Mouse (Mus musculus) midbrain, embryonic 15.5 days (tissue): Measurements from ENCODE around the gene Sall2. TPM values are rescaled to one million over a fixed set of nuclear protein-coding genes. Genes with fewer than 3 reads are reported as not detected.
"Not testable (repeated sequence)": the region's sequence is repeated elsewhere in the genome, so short reads cannot be mapped to it uniquely, and the experiment has no call there.

Experiments used
- ATAC-seq: fragments of 200-750 bp; cut with Nextera tagmentation; replicated peaks from 2 replicates; pipeline ENCODE4 v1.8.0; 2017; ENCODE audit warnings: moderate TSS enrichment
- H3K27ac ChIP-seq: fragments of 300-500 bp; sonication (generic); 2 replicates; pipeline ENCODE4 v1.5.1; 2015; ENCODE audit warnings: mild to moderate bottlenecking, inconsistent platforms
- H3K27me3 ChIP-seq: fragments of 300-500 bp; sonication (generic); replicated peaks from 2 replicates; pipeline ENCODE4 v1.6.1; 2015; ENCODE audit warnings: inconsistent platforms
- H3K36me3 ChIP-seq: fragments of 300-500 bp; sonication (generic); replicated peaks from 2 replicates; pipeline ENCODE4 v1.6.1; 2015; ENCODE audit warnings: inconsistent platforms
- H3K4me1 ChIP-seq: fragments of 300-500 bp; sonication (generic); 2 replicates; pipeline ENCODE4 v1.6.1; 2015; ENCODE audit warnings: inconsistent platforms
- H3K4me2 ChIP-seq: fragments of 300-500 bp; sonication (generic); 2 replicates; pipeline ENCODE4 v1.6.1; 2015; ENCODE audit warnings: inconsistent platforms, mild to moderate bottlenecking, moderate library complexity
- H3K4me3 ChIP-seq: fragments of 300-500 bp; sonication (generic); 2 replicates; pipeline ENCODE4 v1.5.1; 2015; ENCODE audit warnings: mild to moderate bottlenecking, inconsistent platforms
- H3K9ac ChIP-seq: fragments of 300-500 bp; sonication (generic); 2 replicates; pipeline ENCODE4 v1.6.1; 2015; ENCODE audit warnings: mild to moderate bottlenecking, inconsistent platforms
- H3K9me3 ChIP-seq: fragments of 300-500 bp; sonication (generic); 2 replicates; pipeline ENCODE4 v1.6.1; 2016; ENCODE audit warnings: inconsistent platforms
- WGBS: fragments of 180-500 bp; shearing (Covaris S2); methylation state at CpG from one replicate; pipeline ENCODE4 v1.1.7; 2015; ENCODE audit warnings: mixed read lengths; 5-methylcytosine and 5-hydroxymethylcytosine counted together
- polyA plus RNA-seq: library from polyadenylated mRNA; unstranded; fragments of >200 nt; fragmentation: Nextera tagmentation; extraction: Ambion mirVana; gene quantifications from 2 replicates; pipeline ENCODE4 v1.2.1, GENCODE M21; 2015

Sall2 gene
- polyA plus RNA-seq, 1 experiment from 2014 or later = 49.7 TPM

- Histone ChIP-seq H3K4me3 (peak overlapping the region; percentile 87), H3K27ac (peak overlapping the region; percentile 96), H3K27me3 (no peaks in the 10 kb centered on the region), H3K36me3 (peaks cover 16% of the 10 kb centered on the region), H3K9ac (peak overlapping the region; percentile 96), H3K4me2 (peak overlapping the region; percentile 78), H3K4me1 (peaks cover 53% of the 10 kb centered on the region), H3K9me3 (no peaks in the 10 kb centered on the region)
- ATAC-seq = peak; percentile 88
- WGBS = 0% methylated on average over 31 of the region's 41 CpGs
These were observed 12.6 kb downstream of the Sall2 start for GRCm38 (mm10) chr14:52315792-52316440.

- Histone ChIP-seq H3K4me1 (peaks cover 57% of the 10 kb centered on the region), H3K4me2 (peak overlapping the region; percentile 78), H3K4me3 (peak overlapping the region; percentile 87), H3K9me3 (no peaks in the 10 kb centered on the region), H3K9ac (peak overlapping the region; percentile 96), H3K36me3 (peaks cover 16% of the 10 kb centered on the region), H3K27me3 (no peaks in the 10 kb centered on the region), H3K27ac (peak overlapping the region; percentile 96)
- 10% methylated on average over 17 of the region's 17 CpGs for WGBS
- peak; percentile 19 for ATAC-seq
These were observed 13.2 kb downstream of the Sall2 start for GRCm38 (mm10) chr14:52315283-52315780.

GRCm38 (mm10) chr14:52314808-52315150 is 13.8 kb downstream of the Sall2 start:
- H3K27ac ChIP-seq = 0 out of 2 replicates have a peak overlapping the region, but pooled peaks have one; percentile 96
- H3K27me3 ChIP-seq = no peaks in the 10 kb centered on the region
- peak overlapping the region; percentile 78 for H3K4me2 ChIP-seq
- peaks cover 57% of the 10 kb centered on the region for H3K4me1 ChIP-seq
- H3K4me3 ChIP-seq = peak overlapping the region; percentile 87
- 36% methylated on average over 8 of the region's 8 CpGs for WGBS
- ATAC-seq = no peak
- peaks cover 16% of the 10 kb centered on the region for H3K36me3 ChIP-seq
- H3K9me3 ChIP-seq = no peaks in the 10 kb centered on the region
- H3K9ac ChIP-seq = peak overlapping the region; percentile 96

GRCm38 (mm10) chr14:52313931-52314807 is 14.4 kb downstream of the Sall2 start:
- 0 out of 2 replicates have a peak overlapping the region, but pooled peaks have one; percentile 96 for H3K9ac ChIP-seq
- H3K9me3 ChIP-seq = no peaks in the 10 kb centered on the region
- H3K27me3 ChIP-seq = no peaks in the 10 kb centered on the region
- H3K4me2 ChIP-seq = peak overlapping the region; percentile 78
- peaks cover 57% of the 10 kb centered on the region for H3K4me1 ChIP-seq
- peaks cover 16% of the 10 kb centered on the region for H3K36me3 ChIP-seq
- no peak overlapping the region for H3K27ac ChIP-seq
- WGBS = 81% methylated on average over 26 of the region's 26 CpGs
- peak overlapping the region; percentile 87 for H3K4me3 ChIP-seq
- ATAC-seq = no peak

- H3K36me3 ChIP-seq = peaks cover 16% of the 10 kb centered on the region
- peaks cover 49% of the 10 kb centered on the region for H3K4me1 ChIP-seq
- H3K9ac ChIP-seq = no peak overlapping the region
- 91% methylated on average over 2 of the region's 2 CpGs for WGBS
- H3K27me3 ChIP-seq = no peaks in the 10 kb centered on the region
- no peak for ATAC-seq
- H3K4me3 ChIP-seq = no peak overlapping the region
- H3K27ac ChIP-seq = no peak overlapping the region
- 0 out of 2 replicates have a peak overlapping the region, but pooled peaks have one; percentile 15 for H3K4me2 ChIP-seq
- H3K9me3 ChIP-seq = no peaks in the 10 kb centered on the region
These were observed 17.7 kb downstream of the Sall2 start for GRCm38 (mm10) chr14:52310906-52311305.

- peaks cover 48% of the 10 kb centered on the region for H3K4me1 ChIP-seq
- not testable (repeated sequence) for H3K4me3 ChIP-seq, H3K27me3 ChIP-seq, H3K9ac ChIP-seq, H3K27ac ChIP-seq, ATAC-seq, H3K4me2 ChIP-seq, H3K9me3 ChIP-seq
- WGBS = 97% methylated on average over 6 of the region's 6 CpGs
- peaks cover 16% of the 10 kb centered on the region for H3K36me3 ChIP-seq
These were observed 18.2 kb downstream of the Sall2 start for GRCm38 (mm10) chr14:52310343-52310742.

GRCm38 (mm10) chr14:52306100-52306499 is 22.5 kb downstream of the Sall2 start:
- no peak for ATAC-seq
- H3K9me3 ChIP-seq = no peaks in the 10 kb centered on the region
- H3K4me1 ChIP-seq = peaks cover 18% of the 10 kb centered on the region
- no peaks in the 10 kb centered on the region for H3K27me3 ChIP-seq
- no peaks in the 10 kb centered on the region for H3K36me3 ChIP-seq
- H3K4me2 ChIP-seq = no peak overlapping the region
- H3K9ac ChIP-seq = no peak overlapping the region
- 94% methylated on average over 2 of the region's 2 CpGs for WGBS
- no peak overlapping the region for H3K4me3 ChIP-seq
- H3K27ac ChIP-seq = peak overlapping the region; percentile 93; the same call in 1 of the 2 replicates

- Histone ChIP-seq H3K4me1 (peaks cover 12% of the 10 kb centered on the region), H3K36me3 (peaks cover 5% of the 10 kb centered on the region), H3K4me3 (peak within 1 kb of the TSS; percentile 78), H3K4me2 (peak within 1 kb of the TSS; percentile 58), H3K9me3 (no peaks in the 10 kb centered on the region), H3K27ac (peak within 1 kb of the TSS; percentile 93), H3K27me3 (no peaks in the 10 kb centered on the region), H3K9ac (peak within 1 kb of the TSS; percentile 71)
- ATAC-seq = peak; percentile 96
- under 1% methylated on average over 46 of the region's 46 CpGs for WGBS
These were observed 23.8 kb downstream of the Sall2 start, which contains the start of gene Mettl3 for GRCm38 (mm10) chr14:52304644-52305271. Mettl3 (minus strand) TSS chr14:52305128.

GRCm38 (mm10) chr14:52303517-52303916 is 25.0 kb downstream of the Sall2 start:
- H3K27me3 ChIP-seq, ATAC-seq, H3K9ac ChIP-seq, H3K9me3 ChIP-seq, H3K27ac ChIP-seq, H3K4me3 ChIP-seq: not testable (repeated sequence)
- H3K4me1 ChIP-seq = peaks cover 12% of the 10 kb centered on the region
- H3K4me2 ChIP-seq = peak overlapping the region; percentile 58; the same call in 1 of the 2 replicates
- peaks cover 14% of the 10 kb centered on the region for H3K36me3 ChIP-seq
- WGBS = 90% methylated on average over 3 of the region's 3 CpGs

- ATAC-seq = peak; percentile 54
- Histone ChIP-seq H3K9me3 (no peaks in the 10 kb centered on the region), H3K27me3 (no peaks in the 10 kb centered on the region), H3K36me3 (peaks cover 54% of the 10 kb centered on the region), H3K27ac (no peak overlapping the region), H3K4me2 (no peak overlapping the region), H3K4me1 (no peaks in the 10 kb centered on the region), H3K4me3 (no peak overlapping the region), H3K9ac (no peak overlapping the region)
- 64% methylated on average over 6 of the region's 6 CpGs for WGBS
These were observed 32.9 kb downstream of the Sall2 start for GRCm38 (mm10) chr14:52295558-52296264.

GRCm38 (mm10) chr14:52284191-52284590 is 44.4 kb downstream of the Sall2 start:
- no peaks in the 10 kb centered on the region for H3K27me3 ChIP-seq
- no peaks in the 10 kb centered on the region for H3K9me3 ChIP-seq
- H3K4me1 ChIP-seq = peaks cover 8% of the 10 kb centered on the region
- no peak overlapping the region for H3K27ac ChIP-seq
- H3K4me3 ChIP-seq = no peak overlapping the region
- no peak overlapping the region for H3K9ac ChIP-seq
- no peak for ATAC-seq
- peaks cover 23% of the 10 kb centered on the region for H3K36me3 ChIP-seq
- WGBS = 93% methylated on average over 3 of the region's 3 CpGs
- H3K4me2 ChIP-seq = no peak overlapping the region
